Mouse (Mus musculus) heart, embryonic 15.5 days (tissue): ENCODE measurements at regions not wholly inside any gene's neighbourhood (a gene's known extent, or its start where the extent isn't known, plus 50 kb on each side); places are given as distances from the start of the nearest gene placed in this dataset.

Experiments
- ATAC-seq: fragments of 200-750 bp; cut with Nextera tagmentation; replicated peaks from 2 replicates; pipeline ENCODE4 v1.8.0; 2017; ENCODE audit warnings: low read depth, moderate TSS enrichment; ENCODE audit not compliant: insufficient number of reproducible peaks, insufficient read depth, low FRiP score
- H3K27ac ChIP-seq: fragments of 300-500 bp; sonication (generic); 2 replicates; pipeline ENCODE4 v1.5.1; 2015; ENCODE audit warnings: mild to moderate bottlenecking, inconsistent platforms
- H3K27me3 ChIP-seq: fragments of 300-500 bp; sonication (generic); 2 replicates; pipeline ENCODE4 v1.6.1; 2015; ENCODE audit warnings: inconsistent platforms
- H3K36me3 ChIP-seq: fragments of 300-500 bp; sonication (generic); 2 replicates; pipeline ENCODE4 v1.6.1; 2015; ENCODE audit warnings: mild to moderate bottlenecking, inconsistent platforms
- H3K4me1 ChIP-seq: fragments of 300-500 bp; sonication (generic); replicated peaks from 2 replicates; pipeline ENCODE4 v1.6.1; 2015; ENCODE audit warnings: inconsistent platforms
- H3K4me2 ChIP-seq: fragments of 300-500 bp; sonication (generic); 2 replicates; pipeline ENCODE4 v1.6.1; 2015; ENCODE audit warnings: inconsistent platforms, mild to moderate bottlenecking, moderate library complexity
- H3K4me3 ChIP-seq: fragments of 300-500 bp; sonication (generic); 2 replicates; pipeline ENCODE4 v1.5.1; 2015; ENCODE audit warnings: mild to moderate bottlenecking, inconsistent platforms
- H3K9ac ChIP-seq: fragments of 300-500 bp; sonication (generic); 2 replicates; pipeline ENCODE4 v1.6.1; 2015; ENCODE audit warnings: mild to moderate bottlenecking, inconsistent platforms
- H3K9me3 ChIP-seq: fragments of 300-500 bp; sonication (generic); replicated peaks from 2 replicates; pipeline ENCODE4 v1.6.1; 2016; ENCODE audit warnings: inconsistent platforms
- WGBS: fragments of 180-500 bp; shearing (Covaris S2); methylation state at CpG from one replicate; pipeline ENCODE4 v1.1.7; 2015; ENCODE audit warnings: mixed read lengths; 5-methylcytosine and 5-hydroxymethylcytosine counted together

- H3K36me3 ChIP-seq: no peaks in the 10 kb centered on the region
- peak overlapping the region; percentile 45 for H3K27ac ChIP-seq
- no peak overlapping the region for H3K9ac ChIP-seq
- no peak overlapping the region for H3K4me2 ChIP-seq
- H3K27me3 ChIP-seq: no peaks in the 10 kb centered on the region
- H3K4me3 ChIP-seq: no peak overlapping the region
- 41% methylated on average over 6 of the region's 6 CpGs for WGBS
- peaks cover 26% of the 10 kb centered on the region for H3K4me1 ChIP-seq
- ATAC-seq: no peak
- no peaks in the 10 kb centered on the region for H3K9me3 ChIP-seq
These were observed 78.9 kb upstream of the Gm9887 start for GRCm38 (mm10) chr12:69451110-69451509.

GRCm38 (mm10) chr12:69447962-69448767, 75.9 kb upstream of the Gm9887 start:
- peak overlapping the region; percentile 79 for H3K27ac ChIP-seq
- H3K9me3 ChIP-seq: no peaks in the 10 kb centered on the region
- WGBS: 53% methylated on average over 14 of the region's 14 CpGs
- H3K36me3 ChIP-seq: no peaks in the 10 kb centered on the region
- H3K27me3 ChIP-seq: no peaks in the 10 kb centered on the region
- H3K9ac ChIP-seq: peak overlapping the region; percentile 8; the same call in 1 of the 2 replicates
- H3K4me1 ChIP-seq: peaks cover 28% of the 10 kb centered on the region
- peak overlapping the region; percentile 18 for H3K4me3 ChIP-seq
- H3K4me2 ChIP-seq: peak overlapping the region; percentile 46
- no peak for ATAC-seq

GRCm38 (mm10) chr12:69447322-69447827, 75.1 kb upstream of the Gm9887 start:
- H3K4me1 ChIP-seq: peaks cover 28% of the 10 kb centered on the region
- ATAC-seq: 0 out of 2 replicates have a peak, but pooled peaks have one; percentile 11
- no peaks in the 10 kb centered on the region for H3K36me3 ChIP-seq
- peak overlapping the region; percentile 79 for H3K27ac ChIP-seq
- H3K27me3 ChIP-seq: no peaks in the 10 kb centered on the region
- peak overlapping the region; percentile 18; the same call in 1 of the 2 replicates for H3K4me3 ChIP-seq
- peak overlapping the region; percentile 46 for H3K4me2 ChIP-seq
- WGBS: 44% methylated on average over 9 of the region's 9 CpGs
- H3K9me3 ChIP-seq: no peaks in the 10 kb centered on the region
- no peak overlapping the region for H3K9ac ChIP-seq

GRCm38 (mm10) chr12:69446468-69447321, 74.4 kb upstream of the Gm9887 start:
- Histone ChIP-seq H3K27me3 (no peaks in the 10 kb centered on the region), H3K4me1 (peaks cover 28% of the 10 kb centered on the region), H3K4me2 (peak overlapping the region; percentile 46), H3K4me3 (peak overlapping the region; percentile 17), H3K36me3 (no peaks in the 10 kb centered on the region), H3K9ac (peak overlapping the region; percentile 12; the same call in 1 of the 2 replicates), H3K27ac (peak overlapping the region; percentile 79), H3K9me3 (no peaks in the 10 kb centered on the region)
- WGBS: 47% methylated on average over 17 of the region's 17 CpGs
- peak; percentile 71 for ATAC-seq

DNA sequence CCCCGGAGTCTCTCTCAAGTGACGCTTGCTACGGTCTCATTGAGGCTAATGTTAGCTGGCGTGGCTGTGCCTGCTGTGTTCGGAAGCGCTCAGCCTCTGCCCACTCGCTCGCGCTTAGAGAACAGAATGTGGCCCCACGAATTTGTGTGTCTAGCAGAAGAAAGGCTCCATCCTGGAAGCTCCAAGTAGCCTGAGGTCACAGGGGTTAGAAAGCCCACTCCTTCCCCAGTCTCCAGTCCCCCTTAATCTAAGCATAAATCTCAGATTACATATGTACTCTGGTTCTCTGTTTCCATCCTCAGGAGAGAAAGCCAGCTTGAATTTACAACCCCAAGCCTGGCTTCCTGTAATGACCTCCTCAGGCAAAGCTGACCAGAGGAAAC, 73.8 kb upstream of the Gm9887 start:
- Histone ChIP-seq H3K36me3 (no peaks in the 10 kb centered on the region), H3K9ac (no peak overlapping the region), H3K4me3 (peak overlapping the region; percentile 17; the same call in 1 of the 2 replicates), H3K27me3 (no peaks in the 10 kb centered on the region), H3K4me1 (peaks cover 25% of the 10 kb centered on the region), H3K4me2 (peak overlapping the region; percentile 46), H3K9me3 (no peaks in the 10 kb centered on the region), H3K27ac (peak overlapping the region; percentile 79)
- ATAC-seq: peak; percentile 14; the same call in 1 of the 2 replicates
- WGBS: 45% methylated on average over 10 of the region's 10 CpGs

DNA sequence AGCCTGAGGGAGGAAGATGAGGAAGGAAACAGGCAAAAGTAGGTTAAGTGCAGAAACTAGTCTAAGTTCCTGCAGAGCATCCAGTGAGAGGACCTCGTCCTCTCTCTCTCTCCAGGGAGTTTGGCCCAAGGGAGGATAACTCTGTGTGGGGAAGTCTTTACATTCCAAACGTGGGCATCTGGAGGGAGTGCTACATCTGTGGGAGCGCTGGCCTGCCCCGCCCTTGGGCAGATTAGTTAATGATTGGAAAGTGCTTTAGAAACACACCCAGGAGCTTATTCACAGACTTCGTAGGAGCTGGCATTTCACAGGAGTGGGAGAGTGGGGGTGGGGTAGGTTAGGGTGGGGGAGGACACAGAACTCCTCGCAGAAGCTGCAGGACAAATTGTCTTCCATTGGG, 70.1 kb upstream of the Gm9887 start:
- no peak for ATAC-seq
- H3K27ac ChIP-seq: no peak overlapping the region
- WGBS: 25% methylated on average over 6 of the region's 6 CpGs

DNA sequence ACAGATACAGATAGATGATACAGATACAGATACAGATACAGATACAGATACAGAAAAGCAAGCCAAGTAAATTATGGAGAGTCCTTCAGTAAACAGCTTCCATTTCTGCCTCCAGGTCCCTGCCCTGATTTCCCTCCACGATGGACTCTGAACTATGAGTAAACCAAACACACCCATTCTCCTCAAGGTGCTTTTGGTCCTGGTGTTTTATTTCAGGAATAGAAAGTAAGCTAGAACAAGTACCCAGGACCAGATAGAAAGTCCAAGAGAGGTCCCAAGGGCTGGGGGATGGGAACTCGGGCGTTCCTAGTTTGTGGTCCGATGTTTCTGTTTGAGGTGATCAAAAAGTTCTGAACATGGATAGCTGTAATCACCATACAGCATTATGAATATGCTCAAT, 69.5 kb upstream of the Gm9887 start:
- no peak for ATAC-seq
- Histone ChIP-seq H3K9ac (no peak overlapping the region), H3K4me1 (peaks cover 9% of the 10 kb centered on the region), H3K36me3 (no peaks in the 10 kb centered on the region), H3K4me2 (no peak overlapping the region), H3K27me3 (no peaks in the 10 kb centered on the region), H3K4me3 (no peak overlapping the region), H3K27ac (no peak overlapping the region), H3K9me3 (no peaks in the 10 kb centered on the region)
- 85% methylated on average over 4 of the region's 4 CpGs for WGBS

More for the DNA sequence above, 70.1 kb upstream of the Gm9887 start:
- Histone ChIP-seq H3K4me1 (peaks cover 14% of the 10 kb centered on the region), H3K9me3 (no peaks in the 10 kb centered on the region), H3K9ac (no peak overlapping the region), H3K4me2 (no peak overlapping the region), H3K4me3 (no peak overlapping the region), H3K27me3 (no peaks in the 10 kb centered on the region), H3K36me3 (no peaks in the 10 kb centered on the region)

- H3K27me3 ChIP-seq: no peaks in the 10 kb centered on the region
- H3K9ac ChIP-seq: no peak overlapping the region
- no peak for ATAC-seq
- H3K4me1 ChIP-seq: no peaks in the 10 kb centered on the region
- H3K4me3 ChIP-seq: no peak overlapping the region
- 64% methylated on average over 5 of the region's 5 CpGs for WGBS
- no peaks in the 10 kb centered on the region for H3K9me3 ChIP-seq
- H3K36me3 ChIP-seq: no peaks in the 10 kb centered on the region
- no peak overlapping the region for H3K4me2 ChIP-seq
- H3K27ac ChIP-seq: no peak overlapping the region
These were observed 66.0 kb upstream of the Gm9887 start for GRCm38 (mm10) chr12:69438271-69438670.

GRCm38 (mm10) chr12:69436839-69437501, 64.7 kb upstream of the Gm9887 start:
- Histone ChIP-seq H3K36me3 (no peaks in the 10 kb centered on the region), H3K27ac (no peak overlapping the region), H3K4me2 (no peak overlapping the region), H3K4me1 (no peaks in the 10 kb centered on the region), H3K9ac (no peak overlapping the region), H3K4me3 (no peak overlapping the region), H3K9me3 (no peaks in the 10 kb centered on the region), H3K27me3 (no peaks in the 10 kb centered on the region)
- WGBS: 54% methylated on average over 10 of the region's 10 CpGs
- ATAC-seq: no peak

GRCm38 (mm10) chr12:69434315-69434714, 62.1 kb upstream of the Gm9887 start:
- no peaks in the 10 kb centered on the region for H3K9me3 ChIP-seq
- no peak overlapping the region for H3K4me3 ChIP-seq
- no peaks in the 10 kb centered on the region for H3K27me3 ChIP-seq
- no peak overlapping the region for H3K4me2 ChIP-seq
- H3K9ac ChIP-seq: no peak overlapping the region
- H3K36me3 ChIP-seq: no peaks in the 10 kb centered on the region
- no peak overlapping the region for H3K27ac ChIP-seq
- ATAC-seq: no peak
- whole genome bisulfite sequencing: 37% methylated on average over 4 of the region's 4 CpGs
- H3K4me1 ChIP-seq: no peaks in the 10 kb centered on the region

- ATAC-seq: no peak
- Histone ChIP-seq H3K27me3 (no peaks in the 10 kb centered on the region), H3K27ac (no peak overlapping the region), H3K4me2 (no peak overlapping the region), H3K4me3 (no peak overlapping the region), H3K9me3 (no peaks in the 10 kb centered on the region), H3K9ac (no peak overlapping the region), H3K4me1 (no peaks in the 10 kb centered on the region), H3K36me3 (no peaks in the 10 kb centered on the region)
- whole genome bisulfite sequencing: 61% methylated on average over 7 of the region's 7 CpGs
These were observed 59.8 kb upstream of the Gm9887 start for GRCm38 (mm10) chr12:69432086-69432485.
